Mouse (Mus musculus) neural tube, embryonic 14.5 days (tissue): Measurements from ENCODE around the gene Cab39l. TPM values are rescaled to one million over a fixed set of nuclear protein-coding genes. Genes with fewer than 3 reads are reported as not detected.
A peak's percentile ranks its signal among the peaks of the same experiment; 100 is the strongest.

ENCODE experiments used
- ATAC-seq: fragments of 200-750 bp; cut with Nextera tagmentation; 2 replicates; pipeline ENCODE4 v1.8.0; 2017; ENCODE audit warnings: low read depth, mild to moderate bottlenecking, moderate TSS enrichment, moderate library complexity
- H3K27ac ChIP-seq: fragments of 300-500 bp; sonication (generic); 2 replicates; pipeline ENCODE4 v1.5.1; 2014; ENCODE audit warnings: low read depth, mild to moderate bottlenecking, control low read depth, low read length, moderate library complexity, mixed read lengths
- H3K27me3 ChIP-seq: fragments of 300-500 bp; sonication (generic); 2 replicates; pipeline ENCODE4 v1.6.1; 2014; ENCODE audit warnings: low read length; ENCODE audit not compliant: control insufficient read depth, insufficient read depth
- H3K36me3 ChIP-seq: fragments of 300-500 bp; sonication (generic); 2 replicates; pipeline ENCODE4 v1.6.1; 2014; ENCODE audit warnings: low read length, mixed read lengths; ENCODE audit not compliant: control insufficient read depth, insufficient read depth
- H3K4me1 ChIP-seq: fragments of 300-500 bp; sonication (generic); 2 replicates; pipeline ENCODE4 v1.6.1; 2014; ENCODE audit warnings: low read length; ENCODE audit not compliant: control insufficient read depth, insufficient read depth
- H3K4me2 ChIP-seq: fragments of 300-500 bp; sonication (generic); 2 replicates; pipeline ENCODE4 v1.6.1; 2014; ENCODE audit warnings: mild to moderate bottlenecking, low read depth, low read length, control low read depth
- H3K4me3 ChIP-seq: fragments of 300-500 bp; sonication (generic); 2 replicates; pipeline ENCODE4 v1.5.1; 2014; ENCODE audit warnings: low read depth, low read length, control low read depth, mixed read lengths
- H3K9ac ChIP-seq: fragments of 300-500 bp; sonication (generic); replicated peaks from 2 replicates; pipeline ENCODE4 v1.6.1; 2014; ENCODE audit warnings: low read depth, mild to moderate bottlenecking, control low read depth, low read length, mixed read lengths
- H3K9me3 ChIP-seq: fragments of 300-500 bp; sonication (generic); 2 replicates; pipeline ENCODE4 v1.6.1; 2016; ENCODE audit warnings: low read length; ENCODE audit not compliant: control insufficient read depth
- WGBS: fragments of 180-500 bp; shearing (Covaris S2); extraction: QIAGEN DNeasy Blood & Tissue Kit; methylation state at CpG from one replicate; pipeline ENCODE4 v1.1.7; 2014; 5-methylcytosine and 5-hydroxymethylcytosine counted together
- polyA plus RNA-seq: library from polyadenylated mRNA; unstranded; fragments of >200 nt; fragmentation: Nextera tagmentation; extraction: Ambion mirVana; gene quantifications from 2 replicates; pipeline ENCODE4 v1.2.1, GENCODE M21; 2014

The Cab39l gene
- polyA plus RNA-seq, 1 experiment from 2014 or later = 20.3 TPM

DNA sequence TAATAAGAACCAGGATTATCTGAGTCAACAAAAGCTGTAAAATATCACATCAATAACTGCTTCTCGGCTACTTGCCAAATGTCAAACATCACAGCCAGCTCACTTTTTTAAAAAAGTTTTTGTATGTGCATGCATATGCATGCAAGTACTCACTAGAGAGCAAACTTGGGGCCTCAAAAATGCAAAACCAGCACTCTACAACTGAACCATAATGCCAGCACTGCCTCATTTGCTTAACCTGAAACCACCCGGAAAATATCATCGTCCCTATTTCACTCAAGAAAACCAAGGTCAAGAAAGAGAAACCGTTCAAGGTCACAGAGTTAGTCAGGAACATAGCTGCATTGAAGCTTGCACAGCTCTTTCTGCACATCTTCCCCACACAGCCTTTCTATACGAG is 135.6 kb downstream of the Cab39l start:
- H3K27ac ChIP-seq = no peak overlapping the region
- ATAC-seq = no peak
- peaks cover 20% of the 10 kb centered on the region; the same call in 1 of the 2 replicates for H3K36me3 ChIP-seq
- H3K4me3 ChIP-seq = no peak overlapping the region
- H3K27me3 ChIP-seq = no peaks in the 10 kb centered on the region
- no peaks in the 10 kb centered on the region for H3K9me3 ChIP-seq
- H3K4me2 ChIP-seq = no peak overlapping the region
- no peak overlapping the region for H3K9ac ChIP-seq
- WGBS = 93% methylated on average over 5 of the region's 5 CpGs
- H3K4me1 ChIP-seq = no peaks in the 10 kb centered on the region

GRCm38 (mm10) chr14:59590614-59591013 is 149.8 kb downstream of the Cab39l start:
- Histone ChIP-seq H3K4me3 (no peak overlapping the region), H3K9me3 (no peaks in the 10 kb centered on the region), H3K36me3 (peaks cover 19% of the 10 kb centered on the region), H3K27me3 (no peaks in the 10 kb centered on the region), H3K4me2 (no peak overlapping the region), H3K4me1 (no peaks in the 10 kb centered on the region; the same call in 1 of the 2 replicates), H3K27ac (no peak overlapping the region), H3K9ac (no peak overlapping the region)
- ATAC-seq = no peak
- WGBS = 88% methylated on average over 1 of the region's 1 CpGs

DNA sequence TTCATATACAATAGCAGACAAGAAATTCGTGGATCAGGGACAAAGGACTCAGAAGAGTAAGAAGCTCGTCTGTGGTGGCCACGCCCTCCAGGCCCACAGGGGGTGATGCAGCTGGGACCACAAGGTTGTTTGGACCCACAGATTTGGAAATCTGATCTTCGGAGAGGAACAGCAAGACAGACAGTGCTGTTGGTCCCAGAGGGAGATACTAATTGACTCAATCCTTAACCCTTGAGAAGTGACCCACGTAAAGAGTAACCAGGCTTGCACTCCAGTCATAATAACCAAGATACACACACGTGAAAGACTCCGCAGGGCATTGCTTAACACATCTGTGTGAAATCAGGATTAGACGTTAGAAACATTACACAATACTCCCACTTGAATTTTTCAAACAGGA is 151.1 kb downstream of the Cab39l start:
- no peak overlapping the region for H3K9ac ChIP-seq
- H3K27ac ChIP-seq = no peak overlapping the region
- H3K4me1 ChIP-seq = peaks cover 5% of the 10 kb centered on the region; the same call in 1 of the 2 replicates
- peaks cover 19% of the 10 kb centered on the region for H3K36me3 ChIP-seq
- no peak overlapping the region for H3K4me3 ChIP-seq
- no peak for ATAC-seq
- H3K4me2 ChIP-seq = no peak overlapping the region
- H3K27me3 ChIP-seq = no peaks in the 10 kb centered on the region
- 72% methylated on average over 8 of the region's 8 CpGs for WGBS
- no peaks in the 10 kb centered on the region for H3K9me3 ChIP-seq

DNA sequence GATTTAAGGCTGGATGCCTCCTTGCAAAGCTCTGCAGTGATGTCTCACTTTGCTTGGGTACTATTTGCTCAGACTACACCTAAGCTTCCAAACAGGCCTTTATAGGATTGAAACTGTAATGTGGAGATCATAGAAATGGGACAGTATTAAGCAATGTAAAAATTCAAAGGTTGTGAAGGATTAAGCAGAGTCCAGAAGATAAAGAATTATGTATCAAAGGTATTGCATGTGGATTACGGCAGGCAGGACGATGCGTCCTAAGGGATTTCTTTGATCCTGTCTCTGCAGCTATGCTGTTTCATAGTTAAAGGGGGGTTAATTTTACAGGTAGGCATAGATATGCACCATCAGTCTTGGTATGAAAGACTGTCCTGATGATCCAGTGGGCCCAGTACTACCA is 151.8 kb downstream of the Cab39l start:
- no peak for ATAC-seq
- Histone ChIP-seq H3K27ac (no peak overlapping the region), H3K4me3 (no peak overlapping the region), H3K27me3 (no peaks in the 10 kb centered on the region), H3K9me3 (no peaks in the 10 kb centered on the region), H3K4me2 (no peak overlapping the region), H3K4me1 (peaks cover 8% of the 10 kb centered on the region; the same call in 1 of the 2 replicates), H3K9ac (no peak overlapping the region), H3K36me3 (peaks cover 19% of the 10 kb centered on the region)
- 74% methylated on average over 3 of the region's 3 CpGs for WGBS

DNA sequence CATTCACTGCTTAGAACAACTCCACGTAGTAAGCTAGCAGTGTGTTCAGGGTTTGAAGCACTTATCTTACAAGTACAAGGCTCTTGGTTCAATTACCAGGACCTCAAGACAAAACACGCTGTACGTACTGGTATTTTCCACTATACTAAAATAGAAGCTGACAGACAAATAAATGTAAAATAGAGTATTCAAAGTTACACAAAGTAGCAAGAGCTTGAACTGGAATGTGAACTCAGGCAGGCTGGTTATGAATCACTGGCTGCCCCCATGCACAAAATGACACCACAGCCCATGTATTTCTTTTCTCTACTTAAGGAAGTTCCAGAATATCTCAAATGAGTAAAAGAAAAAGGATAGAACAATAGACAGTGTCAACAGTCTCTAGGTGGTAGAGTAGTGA is 154.2 kb downstream of the Cab39l start:
- ATAC-seq = no peak
- H3K9me3 ChIP-seq = no peaks in the 10 kb centered on the region
- no peaks in the 10 kb centered on the region for H3K27me3 ChIP-seq
- 96% methylated on average over 3 of the region's 3 CpGs for WGBS
- peaks cover 11% of the 10 kb centered on the region; the same call in 1 of the 2 replicates for H3K4me1 ChIP-seq
- no peak overlapping the region for H3K4me2 ChIP-seq
- no peak overlapping the region for H3K4me3 ChIP-seq
- no peak overlapping the region for H3K27ac ChIP-seq
- no peak overlapping the region for H3K9ac ChIP-seq
- H3K36me3 ChIP-seq = peaks cover 8% of the 10 kb centered on the region; the same call in 1 of the 2 replicates

DNA sequence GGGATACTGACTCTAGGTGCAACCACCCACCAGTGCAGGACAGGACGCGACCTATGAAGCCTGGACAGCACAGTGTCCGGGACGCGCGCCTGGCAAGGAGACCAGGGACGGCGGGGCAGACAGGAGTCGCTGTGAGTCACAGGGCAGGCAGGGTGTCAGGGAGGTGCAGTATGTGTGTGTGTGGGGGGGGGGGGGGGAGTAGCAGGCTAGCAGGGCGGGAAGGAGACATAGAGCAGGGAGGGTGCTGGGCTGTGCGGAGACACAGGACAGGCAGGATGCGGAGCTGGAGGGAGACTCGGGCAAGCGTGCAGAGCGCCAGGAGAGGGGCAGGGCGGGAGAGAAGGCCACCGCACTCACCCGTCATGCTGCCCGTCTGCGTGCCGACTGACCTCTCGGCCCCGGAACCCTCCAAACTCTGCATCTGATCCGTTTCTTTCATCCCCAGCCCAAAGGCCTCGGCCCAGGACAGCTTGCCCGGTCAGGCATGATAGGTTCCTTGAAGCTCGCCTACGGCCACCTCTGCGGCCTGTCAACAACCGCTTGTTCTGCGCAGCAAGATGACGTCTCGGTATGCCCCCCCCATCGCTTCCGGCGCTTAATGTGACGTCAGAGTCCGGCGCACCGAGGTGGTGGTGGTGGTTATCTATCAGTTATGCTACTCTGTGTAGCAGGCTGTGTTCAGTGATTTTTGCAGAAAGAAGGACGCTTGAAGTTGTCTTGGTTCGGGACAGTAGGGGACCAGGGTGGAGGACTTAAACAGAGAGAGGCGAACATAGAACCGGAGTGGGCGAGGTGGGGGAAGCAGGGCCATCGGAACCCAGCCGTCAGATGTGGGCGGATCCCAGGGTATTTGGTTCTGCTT is 156.9 kb downstream of the Cab39l start, which contains the start of gene Cdadc1:
Gene Cdadc1 (minus strand): TSS at position 562 of the 862 bp plus-strand sequence.
- ATAC-seq = peak; percentile 94
- Histone ChIP-seq H3K27me3 (no peaks in the 10 kb centered on the region), H3K27ac (peak within 1 kb of the TSS; percentile 72), H3K4me1 (peaks cover 11% of the 10 kb centered on the region; the same call in 1 of the 2 replicates), H3K4me3 (peak within 1 kb of the TSS; percentile 83), H3K36me3 (no peaks in the 10 kb centered on the region), H3K4me2 (peak within 1 kb of the TSS; percentile 80), H3K9ac (peak within 1 kb of the TSS; percentile 83), H3K9me3 (no peaks in the 10 kb centered on the region)
- under 1% methylated on average over 44 of the region's 48 CpGs for WGBS

- peak overlapping the region; percentile 83 for H3K4me3 ChIP-seq
- peak overlapping the region; percentile 83 for H3K9ac ChIP-seq
- peak overlapping the region; percentile 72 for H3K27ac ChIP-seq
- peaks cover 11% of the 10 kb centered on the region; the same call in 1 of the 2 replicates for H3K4me1 ChIP-seq
- no peaks in the 10 kb centered on the region for H3K36me3 ChIP-seq
- 5% methylated on average over 8 of the region's 8 CpGs for WGBS
- H3K4me2 ChIP-seq = peak overlapping the region; percentile 80
- H3K27me3 ChIP-seq = no peaks in the 10 kb centered on the region
- ATAC-seq = peak; percentile 68
- H3K9me3 ChIP-seq = no peaks in the 10 kb centered on the region
These were observed 157.5 kb downstream of the Cab39l start for GRCm38 (mm10) chr14:59598260-59598627.

DNA sequence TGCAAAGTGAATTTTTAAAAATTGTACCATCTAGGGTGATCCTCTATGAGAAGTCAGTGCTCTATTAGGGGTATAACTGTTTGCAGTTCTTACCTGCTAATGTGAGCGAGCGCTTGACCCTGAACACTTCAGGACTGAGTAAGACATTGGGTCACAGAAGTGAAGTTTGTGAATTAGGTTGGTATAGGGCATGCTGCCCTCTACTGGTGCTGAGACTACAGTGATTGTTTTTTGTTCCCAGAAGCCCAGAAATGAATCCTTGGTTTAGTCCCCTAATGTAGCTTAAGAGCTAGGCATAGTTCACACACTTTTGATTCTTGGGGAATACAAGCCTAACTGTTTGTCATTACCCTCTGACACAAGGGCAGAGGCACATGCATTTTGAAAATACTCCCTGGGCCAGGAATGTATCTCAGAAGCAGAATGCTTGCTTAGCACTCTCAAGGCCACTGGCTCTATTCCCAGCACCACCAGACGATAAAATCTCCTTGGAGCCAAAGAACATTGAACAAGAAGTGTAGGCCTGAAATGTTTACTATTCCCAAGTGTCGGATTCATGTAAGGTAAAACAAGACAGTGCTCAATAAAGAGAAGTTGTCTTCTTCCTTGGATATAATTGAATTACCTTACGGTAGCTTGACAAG is 163.4 kb downstream of the Cab39l start:
- Histone ChIP-seq H3K9me3 (no peaks in the 10 kb centered on the region), H3K27me3 (0 out of 2 replicates have a peak, but pooled peaks cover 2% of the 10 kb centered on the region), H3K36me3 (no peaks in the 10 kb centered on the region), H3K4me2 (no peak overlapping the region), H3K9ac (no peak overlapping the region), H3K4me3 (no peak overlapping the region), H3K27ac (no peak overlapping the region), H3K4me1 (no peaks in the 10 kb centered on the region)
- WGBS = 71% methylated on average over 5 of the region's 5 CpGs
- no peak for ATAC-seq
